Mouse (Mus musculus) mouse trophoblast stem cell (cell line): Measurements from ENCODE around the gene Arhgap22.

ENCODE experiments used
- in situ Hi-C, 2 experiments: fragments of 300-500 bp; cut with MseI, MboI; formaldehyde crosslinking; loops; 2 replicates in 1 of 2; 3 replicates in 1 of 2; pipeline ENCODE4 v1.15.1; 2025

Arhgap22 gene

GRCm38 (mm10) chr14:33212958-33213309 is 892 bp upstream of the Arhgap22 start:
- in situ Hi-C loops: loop anchor here (5.0 kb wide), 1 partner anchor 89 kb away; no protein-coding TSS in a partner anchor

- in situ Hi-C loops: loop anchor here (5.0 kb wide), 1 partner anchor 88 kb away; no protein-coding TSS in a partner anchor
These were observed 922 bp downstream of the Arhgap22 start for GRCm38 (mm10) chr14:33214767-33215128.

- in situ Hi-C loops: no loop called here
These were observed 1.3 kb downstream of the Arhgap22 start for GRCm38 (mm10) chr14:33215163-33215562.

GRCm38 (mm10) chr14:33216343-33217208 is 2.8 kb downstream of the Arhgap22 start:
- in situ Hi-C loops: no loop called here

GRCm38 (mm10) chr14:33225235-33225634 is 11.4 kb downstream of the Arhgap22 start:
- in situ Hi-C loops: no loop called here

- in situ Hi-C loops: no loop called here
These were observed 16.8 kb downstream of the Arhgap22 start for GRCm38 (mm10) chr14:33230672-33231071.

- in situ Hi-C loops: no loop called here
These were observed 17.5 kb downstream of the Arhgap22 start for GRCm38 (mm10) chr14:33231311-33231710.

GRCm38 (mm10) chr14:33232048-33232447 is 18.2 kb downstream of the Arhgap22 start:
- in situ Hi-C loops: no loop called here

GRCm38 (mm10) chr14:33235661-33236060 is 21.8 kb downstream of the Arhgap22 start:
- in situ Hi-C loops: no loop called here

GRCm38 (mm10) chr14:33240400-33240799 is 26.6 kb downstream of the Arhgap22 start:
- in situ Hi-C loops: no loop called here

- in situ Hi-C loops: no loop called here
These were observed 29.4 kb downstream of the Arhgap22 start for GRCm38 (mm10) chr14:33243261-33243660.

- in situ Hi-C loops: no loop called here
These were observed 30.7 kb downstream of the Arhgap22 start for GRCm38 (mm10) chr14:33244519-33244918.

- in situ Hi-C loops: no loop called here
These were observed 31.1 kb downstream of the Arhgap22 start for GRCm38 (mm10) chr14:33244946-33245345.

GRCm38 (mm10) chr14:33246476-33246875 is 32.6 kb downstream of the Arhgap22 start:
- in situ Hi-C loops: no loop called here

GRCm38 (mm10) chr14:33247623-33248022 is 33.8 kb downstream of the Arhgap22 start:
- in situ Hi-C loops: no loop called here

GRCm38 (mm10) chr14:33248741-33249140 is 34.9 kb downstream of the Arhgap22 start:
- in situ Hi-C loops: no loop called here

GRCm38 (mm10) chr14:33250215-33250939 is 36.6 kb downstream of the Arhgap22 start:
- in situ Hi-C loops: no loop called here

GRCm38 (mm10) chr14:33250956-33251745 is 37.3 kb downstream of the Arhgap22 start:
- in situ Hi-C loops: no loop called here

GRCm38 (mm10) chr14:33258256-33258655 is 44.4 kb downstream of the Arhgap22 start:
- in situ Hi-C loops: no loop called here

- in situ Hi-C loops: no loop called here
These were observed 46.3 kb downstream of the Arhgap22 start for GRCm38 (mm10) chr14:33260131-33260530.

- in situ Hi-C loops: no loop called here
These were observed 51.0 kb downstream of the Arhgap22 start for GRCm38 (mm10) chr14:33264795-33265194.

- in situ Hi-C loops: no loop called here
These were observed 62.4 kb downstream of the Arhgap22 start for GRCm38 (mm10) chr14:33276240-33276639.
